Mouse (Mus musculus): ENCODE data around the gene Nup37. TPM values are rescaled to one million over a fixed set of nuclear protein-coding genes. Genes with fewer than 3 reads are reported as not detected.

Gene Nup37
- polyA plus RNA-seq, 1 experiment from 2014 or later, result 117 TPM

GRCm38 (mm10) chr10:88200951-88201638 lies 54.3 kb downstream of the Nup37 start, which contains the start of gene Washc3:
Washc3 (plus strand) TSS chr10:88201093.
- DNase-seq (ENCODE audit: low spot score), result peak; percentile 90
- H3K9me3 ChIP-seq (replicated peaks), result no peaks in the 10 kb centered on the region
- no peaks in the 10 kb centered on the region for H3K27me3 ChIP-seq (ENCODE audit: low read depth, poor library complexity, severe bottlenecking)
- peaks cover 7% of the 10 kb centered on the region; the same call in 1 of the 2 replicates for H3K4me1 ChIP-seq
- H3K4me3 ChIP-seq, result peak within 1 kb of the TSS; percentile 60
- peaks cover 12% of the 10 kb centered on the region for H3K36me3 ChIP-seq
- H3K27ac ChIP-seq, result peak within 1 kb of the TSS; percentile 88
- WGBS, result 3% methylated on average over 23 of the region's 23 CpGs

- H3K36me3 ChIP-seq, result peaks cover 12% of the 10 kb centered on the region
- H3K4me3 ChIP-seq, result peak overlapping the region; percentile 60
- DNase-seq (ENCODE audit: low spot score), result no peak
- peak overlapping the region; percentile 88 for H3K27ac ChIP-seq
- H3K9me3 ChIP-seq (replicated peaks), result no peaks in the 10 kb centered on the region
- H3K27me3 ChIP-seq (ENCODE audit: low read depth, poor library complexity, severe bottlenecking), result no peaks in the 10 kb centered on the region
- 81% methylated on average over 13 of the region's 13 CpGs for WGBS
- H3K4me1 ChIP-seq, result peaks cover 7% of the 10 kb centered on the region; the same call in 1 of the 2 replicates
These were observed 54.9 kb downstream of the Nup37 start for GRCm38 (mm10) chr10:88201650-88202049.

- 94% methylated on average over 8 of the region's 8 CpGs for WGBS
- peaks cover 7% of the 10 kb centered on the region; the same call in 1 of the 2 replicates for H3K4me1 ChIP-seq
These were observed 55.8 kb downstream of the Nup37 start for GRCm38 (mm10) chr10:88202581-88202980.

GRCm38 (mm10) chr10:88203236-88203635 lies 56.4 kb downstream of the Nup37 start:
- no peak overlapping the region for H3K27ac ChIP-seq
- no peaks in the 10 kb centered on the region for H3K27me3 ChIP-seq (ENCODE audit: low read depth, poor library complexity, severe bottlenecking)
- DNase-seq (ENCODE audit: low spot score), result no peak
- no peak overlapping the region for H3K4me3 ChIP-seq
- H3K36me3 ChIP-seq, result peaks cover 12% of the 10 kb centered on the region
- WGBS, result 87% methylated on average over 6 of the region's 6 CpGs
- no peaks in the 10 kb centered on the region for H3K9me3 ChIP-seq (replicated peaks)
- peaks cover 7% of the 10 kb centered on the region; the same call in 1 of the 2 replicates for H3K4me1 ChIP-seq

More at GRCm38 (mm10) chr10:88202581-88202980, 55.8 kb downstream of the Nup37 start:
- Histone ChIP-seq H3K4me3 (no peak overlapping the region), H3K36me3 (peaks cover 12% of the 10 kb centered on the region), H3K27ac (no peak overlapping the region), H3K27me3 (ENCODE audit: low read depth, poor library complexity, severe bottlenecking) (no peaks in the 10 kb centered on the region), H3K9me3 (replicated peaks) (no peaks in the 10 kb centered on the region)
- DNase-seq (ENCODE audit: low spot score), result no peak

- no peaks in the 10 kb centered on the region for H3K27me3 ChIP-seq (ENCODE audit: low read depth, poor library complexity, severe bottlenecking)
- H3K27ac ChIP-seq, result no peak overlapping the region
- WGBS, result 91% methylated on average over 5 of the region's 5 CpGs
- DNase-seq (ENCODE audit: low spot score), result no peak
- H3K4me3 ChIP-seq, result no peak overlapping the region
- peaks cover 26% of the 10 kb centered on the region for H3K36me3 ChIP-seq
- no peaks in the 10 kb centered on the region for H3K9me3 ChIP-seq (replicated peaks)
- no peaks in the 10 kb centered on the region for H3K4me1 ChIP-seq
These were observed 65.9 kb downstream of the Nup37 start for GRCm38 (mm10) chr10:88212644-88213043.

- peaks cover 34% of the 10 kb centered on the region for H3K36me3 ChIP-seq
- no peaks in the 10 kb centered on the region for H3K9me3 ChIP-seq (replicated peaks)
- H3K4me3 ChIP-seq, result no peak overlapping the region
- H3K27ac ChIP-seq, result no peak overlapping the region
- no peaks in the 10 kb centered on the region for H3K4me1 ChIP-seq
- 94% methylated on average over 20 of the region's 20 CpGs for WGBS
- H3K27me3 ChIP-seq (ENCODE audit: low read depth, poor library complexity, severe bottlenecking), result no peaks in the 10 kb centered on the region
- no peak for DNase-seq (ENCODE audit: low spot score)
These were observed 68.2 kb downstream of the Nup37 start for GRCm38 (mm10) chr10:88214800-88215514.

GRCm38 (mm10) chr10:88218161-88218560 lies 71.4 kb downstream of the Nup37 start:
- no peaks in the 10 kb centered on the region for H3K9me3 ChIP-seq (replicated peaks)
- no peaks in the 10 kb centered on the region for H3K27me3 ChIP-seq (ENCODE audit: low read depth, poor library complexity, severe bottlenecking)
- H3K4me1 ChIP-seq, result peaks cover 12% of the 10 kb centered on the region; the same call in 1 of the 2 replicates
- WGBS, result over 99% methylated on average over 3 of the region's 3 CpGs
- peaks cover 43% of the 10 kb centered on the region for H3K36me3 ChIP-seq
- no peak for DNase-seq (ENCODE audit: low spot score)
- no peak overlapping the region for H3K27ac ChIP-seq
- no peak overlapping the region for H3K4me3 ChIP-seq

GRCm38 (mm10) chr10:88221718-88222117 lies 74.9 kb downstream of the Nup37 start:
- Histone ChIP-seq H3K4me1 (peaks cover 14% of the 10 kb centered on the region; the same call in 1 of the 2 replicates), H3K27ac (no peak overlapping the region), H3K36me3 (peaks cover 37% of the 10 kb centered on the region; the same call in 1 of the 2 replicates), H3K27me3 (ENCODE audit: low read depth, poor library complexity, severe bottlenecking) (no peaks in the 10 kb centered on the region), H3K9me3 (replicated peaks) (no peaks in the 10 kb centered on the region), H3K4me3 (no peak overlapping the region)
- 93% methylated on average over 5 of the region's 5 CpGs for WGBS
- DNase-seq (ENCODE audit: low spot score), result no peak

GRCm38 (mm10) chr10:88225421-88225820 lies 78.6 kb downstream of the Nup37 start:
- peaks cover 21% of the 10 kb centered on the region; the same call in 1 of the 2 replicates for H3K4me1 ChIP-seq
- H3K36me3 ChIP-seq, result peaks cover 28% of the 10 kb centered on the region; the same call in 1 of the 2 replicates
- no peaks in the 10 kb centered on the region for H3K9me3 ChIP-seq (replicated peaks)
- no peak overlapping the region for H3K4me3 ChIP-seq
- no peaks in the 10 kb centered on the region for H3K27me3 ChIP-seq (ENCODE audit: low read depth, poor library complexity, severe bottlenecking)
- no peak overlapping the region for H3K27ac ChIP-seq
- 93% methylated on average over 5 of the region's 5 CpGs for WGBS
- no peak for DNase-seq (ENCODE audit: low spot score)

- Histone ChIP-seq H3K9me3 (replicated peaks) (no peaks in the 10 kb centered on the region), H3K4me1 (peaks cover 12% of the 10 kb centered on the region; the same call in 1 of the 2 replicates), H3K36me3 (peaks cover 19% of the 10 kb centered on the region), H3K27ac (no peak overlapping the region), H3K27me3 (ENCODE audit: low read depth, poor library complexity, severe bottlenecking) (no peaks in the 10 kb centered on the region), H3K4me3 (no peak overlapping the region)
- WGBS, result 100% methylated on average over 2 of the region's 2 CpGs
- no peak for DNase-seq (ENCODE audit: low spot score)
These were observed 81.2 kb downstream of the Nup37 start for GRCm38 (mm10) chr10:88227962-88228361.

Other genes starting within 250 kb of the Nup37 start
- gene Pmch, start 55.9 kb upstream of the Nup37 start, polyA plus RNA-seq (2016; fragmentation: Nextera tagmentation; extraction: Ambion mirVana), result 0.70 and 1.1 TPM in 2 replicates
- gene Parpbp, start 51 bp upstream of the Nup37 start, polyA plus RNA-seq (2016; fragmentation: Nextera tagmentation; extraction: Ambion mirVana), result 16.9 and 21.0 TPM in 2 replicates
- 50.8 and 53.2 TPM in 2 replicates for gene Washc3, start 54.1 kb downstream of the Nup37 start, polyA plus RNA-seq (2016; fragmentation: Nextera tagmentation; extraction: Ambion mirVana)
- 0.21 and 0.26 TPM in 2 replicates for gene Dram1, start 232.1 kb downstream of the Nup37 start, polyA plus RNA-seq (2016; fragmentation: Nextera tagmentation; extraction: Ambion mirVana)
- gene Gnptab, start 232.1 kb downstream of the Nup37 start, polyA plus RNA-seq (2016; fragmentation: Nextera tagmentation; extraction: Ambion mirVana), result 7.1 and 8.6 TPM in 2 replicates

Measured in limb, embryonic 10.5 days (tissue).